Mouse (Mus musculus) forebrain, embryonic 14.5 days (tissue): ENCODE results near the gene Tfeb. TPM values are rescaled to one million over a fixed set of nuclear protein-coding genes. Genes with fewer than 3 reads are reported as not detected.

Experiments
- ATAC-seq: fragments of 200-750 bp; cut with Nextera tagmentation; 2 replicates; pipeline ENCODE4 v1.8.0; 2017; ENCODE audit warnings: mild to moderate bottlenecking, moderate library complexity
- DNase-seq: peaks from one replicate; pipeline ENCODE4 v3.0.0-alpha.2; 2015; ENCODE audit warnings: low spot score
- H3K27ac ChIP-seq: fragments of 300-500 bp; sonication (generic); 2 replicates; pipeline ENCODE4 v1.5.1; 2014; ENCODE audit warnings: low read depth, mild to moderate bottlenecking, control low read depth, low read length, moderate library complexity
- H3K27me3 ChIP-seq: fragments of 300-500 bp; sonication (generic); replicated peaks from 2 replicates; pipeline ENCODE4 v1.6.1; 2014; ENCODE audit warnings: low read length, control low read depth, mixed read lengths; ENCODE audit not compliant: control insufficient read depth, insufficient read depth
- H3K36me3 ChIP-seq: fragments of 300-500 bp; sonication (generic); 2 replicates; pipeline ENCODE4 v1.6.1; 2014; ENCODE audit warnings: low read length, control low read depth; ENCODE audit not compliant: control insufficient read depth, insufficient read depth
- H3K4me1 ChIP-seq: fragments of 300-500 bp; sonication (generic); 2 replicates; pipeline ENCODE4 v1.6.1; 2014; ENCODE audit warnings: antibody characterized with exemption, low read length, control low read depth; ENCODE audit not compliant: control insufficient read depth, insufficient read depth
- H3K4me2 ChIP-seq: fragments of 300-500 bp; sonication (generic); 2 replicates; pipeline ENCODE4 v1.6.1; 2014; ENCODE audit warnings: mild to moderate bottlenecking, control low read depth, low read length
- H3K4me3 ChIP-seq: fragments of 300-500 bp; sonication (generic); 2 replicates; pipeline ENCODE4 v1.5.1; 2014; ENCODE audit warnings: low read depth, low read length, control low read depth
- H3K9ac ChIP-seq: fragments of 300-500 bp; sonication (generic); 2 replicates; pipeline ENCODE4 v1.6.1; 2014; ENCODE audit warnings: mild to moderate bottlenecking, low read length, control low read depth, moderate library complexity
- H3K9me3 ChIP-seq: fragments of 300-500 bp; sonication (generic); replicated peaks from 2 replicates; pipeline ENCODE4 v1.6.1; 2016; ENCODE audit warnings: low read length, control low read depth, mixed read lengths; ENCODE audit not compliant: control insufficient read depth
- WGBS: fragments of 180-500 bp; shearing (Covaris S2); extraction: QIAGEN DNeasy Blood & Tissue Kit; methylation state at CpG from one replicate; pipeline ENCODE4 v1.1.7; 2014; 5-methylcytosine and 5-hydroxymethylcytosine counted together
- polyA plus RNA-seq: library from polyadenylated mRNA; unstranded; fragments of >200 nt; fragmentation: Nextera tagmentation; extraction: Ambion mirVana; gene quantifications from 2 replicates; pipeline ENCODE4 v1.2.1, GENCODE M21; 2014

The Tfeb gene
- polyA plus RNA-seq, 1 experiment from 2014 or later: 2.4 TPM

DNA sequence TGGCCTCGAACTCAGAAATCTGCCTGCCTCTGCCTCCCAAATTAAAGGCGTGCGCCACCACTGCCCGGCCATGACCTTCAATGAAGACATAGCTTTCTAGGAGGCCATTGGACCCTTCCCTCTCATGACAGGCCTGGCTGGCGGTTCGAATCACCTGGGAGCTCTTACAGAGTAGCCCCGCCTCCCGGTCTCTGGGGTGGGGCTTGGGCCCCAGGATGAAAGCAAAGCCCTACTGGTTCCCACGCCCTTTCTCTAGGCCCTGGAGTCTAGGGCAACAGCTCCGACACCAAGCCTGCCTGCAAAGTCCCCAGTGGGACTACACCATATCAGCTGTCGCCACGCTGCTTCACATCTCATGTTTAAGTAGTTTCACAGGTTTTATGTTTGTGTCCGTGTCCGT lies 7.3 kb downstream of the Tfeb start:
- ATAC-seq (no peak), DNase-seq (no peak)
- Histone ChIP-seq H3K9me3 (0 out of 2 replicates have a peak, but pooled peaks cover 2% of the 10 kb centered on the region), H3K36me3 (no peaks in the 10 kb centered on the region), H3K4me3 (no peak overlapping the region), H3K4me2 (no peak overlapping the region), H3K4me1 (no peaks in the 10 kb centered on the region), H3K27me3 (peaks cover 6% of the 10 kb centered on the region; the same call in 1 of the 2 replicates), H3K27ac (no peak overlapping the region), H3K9ac (no peak overlapping the region)
- WGBS: 95% methylated on average over 14 of the region's 14 CpGs

DNA sequence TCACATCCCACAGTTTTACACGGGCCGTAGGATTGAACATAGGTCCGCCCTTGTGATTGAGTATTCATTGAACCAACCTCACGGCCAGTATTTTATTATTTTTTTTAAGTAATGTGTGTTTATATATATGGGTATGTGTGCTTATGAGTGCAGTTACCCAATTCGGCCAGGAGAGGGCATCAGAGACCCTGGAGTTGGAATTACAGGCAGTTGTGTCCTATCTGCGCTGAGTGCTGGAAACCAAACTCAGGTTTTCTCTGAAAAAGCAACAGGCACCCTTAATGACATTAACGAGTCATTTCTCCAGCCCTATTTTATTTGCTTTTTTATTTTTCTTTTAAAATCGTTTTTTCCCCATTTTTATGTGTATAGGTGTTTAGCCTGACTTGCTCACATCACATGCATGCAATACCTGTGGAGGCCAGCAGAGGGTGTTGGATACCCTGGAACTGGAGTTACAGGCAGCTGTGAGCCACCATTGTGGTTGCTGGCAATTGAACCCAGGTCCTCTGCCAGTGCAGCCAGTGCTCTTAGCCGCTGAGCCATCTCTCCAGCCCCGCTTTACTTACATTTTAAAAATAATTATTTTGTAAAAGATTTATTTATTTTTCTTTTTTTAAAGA lies 8.0 kb downstream of the Tfeb start:
- WGBS: 87% methylated on average over 10 of the region's 10 CpGs
- no peak for ATAC-seq

GRCm38 (mm10) chr17:47748791-47749553 lies 12.1 kb downstream of the Tfeb start:
- DNase-seq: no peak
- no peak overlapping the region for H3K27ac ChIP-seq
- H3K27me3 ChIP-seq: no peaks in the 10 kb centered on the region
- no peak for ATAC-seq
- H3K4me2 ChIP-seq: no peak overlapping the region
- H3K9me3 ChIP-seq: 0 out of 2 replicates have a peak, but pooled peaks cover 2% of the 10 kb centered on the region
- H3K9ac ChIP-seq: no peak overlapping the region
- H3K4me1 ChIP-seq: no peaks in the 10 kb centered on the region
- H3K36me3 ChIP-seq: no peaks in the 10 kb centered on the region
- WGBS: 72% methylated on average over 14 of the region's 14 CpGs
- no peak overlapping the region for H3K4me3 ChIP-seq

More for the DNA sequence above, 8.0 kb downstream of the Tfeb start:
- H3K36me3 ChIP-seq: no peaks in the 10 kb centered on the region
- H3K9ac ChIP-seq: no peak overlapping the region
- H3K9me3 ChIP-seq: 0 out of 2 replicates have a peak, but pooled peaks cover 2% of the 10 kb centered on the region
- H3K4me1 ChIP-seq: no peaks in the 10 kb centered on the region
- H3K4me2 ChIP-seq: no peak overlapping the region
- no peak for DNase-seq
- H3K4me3 ChIP-seq: no peak overlapping the region
- H3K27me3 ChIP-seq: no peaks in the 10 kb centered on the region
- H3K27ac ChIP-seq: no peak overlapping the region

DNA sequence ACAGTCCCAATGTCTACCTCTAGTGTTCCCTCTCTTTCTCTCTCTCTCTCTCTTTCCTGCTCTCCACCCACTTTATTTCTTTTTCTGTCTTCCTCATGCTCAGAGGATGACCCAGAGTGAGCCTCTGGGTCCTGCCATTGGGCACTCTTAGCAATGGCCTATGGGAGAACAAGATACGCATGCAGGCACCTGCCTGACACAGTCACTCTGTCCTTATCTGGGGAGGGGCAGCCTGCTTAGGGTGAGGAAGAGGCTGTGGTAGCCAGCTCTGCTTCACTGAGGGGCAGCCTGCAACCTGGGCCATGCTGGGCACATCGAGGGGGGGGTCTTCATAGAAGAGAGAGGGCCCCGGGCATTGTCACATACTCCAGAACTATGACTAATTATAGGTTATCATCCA lies 12.8 kb downstream of the Tfeb start:
- Histone ChIP-seq H3K9me3 (0 out of 2 replicates have a peak, but pooled peaks cover under 1% of the 10 kb centered on the region), H3K9ac (no peak overlapping the region), H3K4me1 (no peaks in the 10 kb centered on the region), H3K4me2 (no peak overlapping the region), H3K27ac (no peak overlapping the region), H3K27me3 (no peaks in the 10 kb centered on the region), H3K36me3 (no peaks in the 10 kb centered on the region), H3K4me3 (no peak overlapping the region)
- WGBS: 77% methylated on average over 3 of the region's 3 CpGs
- no peak for ATAC-seq
- no peak for DNase-seq

DNA sequence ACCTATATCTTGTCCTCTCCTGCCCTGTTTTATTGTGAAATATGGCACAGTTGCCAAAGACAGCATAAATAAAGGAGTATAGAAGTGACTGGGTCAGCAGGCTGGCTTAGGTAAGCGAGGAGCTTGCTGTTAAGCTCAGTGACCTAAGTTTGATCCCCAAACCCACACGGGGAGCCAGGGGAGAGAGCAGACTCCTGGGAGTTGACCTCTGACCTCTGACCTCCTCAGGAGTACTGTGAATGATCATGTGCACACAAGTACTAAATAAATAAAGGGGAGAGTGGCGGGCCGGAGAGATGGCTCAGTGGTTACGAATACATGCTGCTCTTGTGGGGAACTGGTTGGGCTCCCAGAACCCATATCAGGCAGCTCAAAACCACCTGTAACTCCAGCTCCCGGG lies 13.3 kb downstream of the Tfeb start:
- WGBS: 65% methylated on average over 6 of the region's 6 CpGs
- no peak overlapping the region for H3K9ac ChIP-seq
- H3K27me3 ChIP-seq: no peaks in the 10 kb centered on the region
- no peak for DNase-seq
- H3K9me3 ChIP-seq: no peaks in the 10 kb centered on the region
- no peaks in the 10 kb centered on the region for H3K4me1 ChIP-seq
- no peak overlapping the region for H3K4me3 ChIP-seq
- H3K4me2 ChIP-seq: no peak overlapping the region
- no peak for ATAC-seq
- H3K27ac ChIP-seq: no peak overlapping the region
- no peaks in the 10 kb centered on the region for H3K36me3 ChIP-seq

DNA sequence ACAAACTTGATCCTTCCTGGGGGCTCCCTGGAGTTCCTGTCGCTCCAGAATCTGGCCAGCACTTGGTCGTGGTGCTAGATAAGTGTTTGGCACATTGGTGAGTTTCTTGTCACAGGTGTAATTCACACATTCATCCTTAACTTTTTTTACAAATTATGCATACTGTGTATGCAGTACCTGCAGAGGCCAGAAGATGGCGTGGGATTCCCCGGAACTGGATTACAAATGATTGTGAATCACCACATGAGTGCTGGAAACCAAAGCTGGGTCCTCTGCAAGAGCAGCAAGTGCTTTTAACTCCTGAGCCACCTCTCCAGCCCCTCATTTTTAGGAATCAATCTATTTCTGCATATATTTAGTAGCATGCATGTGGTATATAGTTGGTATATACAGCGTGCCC lies 15.0 kb downstream of the Tfeb start:
- ATAC-seq: no peak
- H3K4me2 ChIP-seq: no peak overlapping the region
- H3K27ac ChIP-seq: no peak overlapping the region
- H3K9me3 ChIP-seq: no peaks in the 10 kb centered on the region
- no peak for DNase-seq
- no peak overlapping the region for H3K9ac ChIP-seq
- no peak overlapping the region for H3K4me3 ChIP-seq
- 77% methylated on average over 5 of the region's 5 CpGs for WGBS
- H3K36me3 ChIP-seq: no peaks in the 10 kb centered on the region
- no peaks in the 10 kb centered on the region for H3K27me3 ChIP-seq
- H3K4me1 ChIP-seq: no peaks in the 10 kb centered on the region

DNA sequence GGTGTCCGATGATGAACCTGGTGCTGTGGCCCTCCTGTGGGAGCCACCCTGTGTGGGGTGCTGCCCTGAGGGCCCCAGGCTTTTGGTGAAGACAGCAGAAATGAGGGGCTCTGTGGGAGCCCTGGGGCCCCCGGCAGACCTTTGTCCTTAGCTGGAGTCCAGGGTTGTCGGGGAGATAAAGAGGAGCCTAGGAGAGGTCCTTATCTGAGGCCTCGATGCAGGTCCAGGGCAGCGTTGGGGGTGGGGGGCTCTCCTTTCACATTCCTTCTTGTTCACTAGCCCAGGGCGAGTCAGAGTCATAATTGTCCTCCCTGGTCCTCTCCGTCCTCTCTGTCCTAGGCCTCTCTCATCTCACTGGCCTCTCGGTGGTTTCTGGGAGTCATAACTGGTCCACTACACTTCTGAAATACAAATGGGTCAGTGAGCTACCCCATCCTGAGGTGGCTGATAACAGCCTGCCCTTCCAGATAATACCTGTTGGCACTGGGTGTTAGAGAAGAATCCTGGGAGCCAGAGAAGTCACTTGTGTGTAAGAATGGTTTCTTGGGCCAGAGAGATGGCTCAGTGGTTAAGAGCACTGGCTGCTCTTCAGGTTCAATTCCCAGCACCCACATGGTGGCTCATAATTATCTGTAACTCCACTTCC lies 16.4 kb downstream of the Tfeb start:
- no peak overlapping the region for H3K4me2 ChIP-seq
- ATAC-seq (no peak), DNase-seq (no peak)
- H3K4me3 ChIP-seq: no peak overlapping the region
- no peaks in the 10 kb centered on the region for H3K4me1 ChIP-seq
- H3K9me3 ChIP-seq: no peaks in the 10 kb centered on the region
- H3K9ac ChIP-seq: no peak overlapping the region
- no peaks in the 10 kb centered on the region for H3K27me3 ChIP-seq
- 93% methylated on average over 8 of the region's 8 CpGs for WGBS
- H3K36me3 ChIP-seq: no peaks in the 10 kb centered on the region
- H3K27ac ChIP-seq: no peak overlapping the region

GRCm38 (mm10) chr17:47754246-47754645 lies 17.4 kb downstream of the Tfeb start:
- Histone ChIP-seq H3K9ac (no peak overlapping the region), H3K27ac (no peak overlapping the region), H3K27me3 (no peaks in the 10 kb centered on the region), H3K4me3 (no peak overlapping the region), H3K4me1 (no peaks in the 10 kb centered on the region), H3K4me2 (no peak overlapping the region), H3K36me3 (no peaks in the 10 kb centered on the region), H3K9me3 (no peaks in the 10 kb centered on the region)
- WGBS: 85% methylated on average over 11 of the region's 13 CpGs
- ATAC-seq (no peak), DNase-seq (no peak)

DNA sequence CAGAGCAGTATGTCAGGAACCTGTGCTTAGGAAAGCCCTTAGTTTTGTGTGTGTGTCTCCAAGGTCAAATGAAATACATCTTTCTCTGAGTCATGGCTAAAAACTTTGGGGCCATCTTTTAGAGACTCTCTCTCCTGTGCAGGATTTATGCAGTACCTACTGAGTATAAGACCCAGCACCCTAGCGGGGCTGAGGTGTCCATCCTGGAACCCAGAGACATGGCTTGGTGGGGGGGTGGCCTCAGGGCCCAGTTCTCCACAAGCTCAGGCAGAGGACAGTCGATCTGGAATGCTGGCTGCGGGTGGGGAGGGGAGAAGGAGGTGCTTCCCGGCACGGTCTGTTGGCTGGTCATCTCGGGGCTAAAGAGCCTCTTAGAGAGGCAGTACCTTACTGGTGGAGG lies 19.5 kb downstream of the Tfeb start:
- Histone ChIP-seq H3K9ac (no peak overlapping the region), H3K27me3 (no peaks in the 10 kb centered on the region), H3K36me3 (no peaks in the 10 kb centered on the region), H3K27ac (no peak overlapping the region), H3K9me3 (no peaks in the 10 kb centered on the region), H3K4me2 (no peak overlapping the region), H3K4me1 (no peaks in the 10 kb centered on the region), H3K4me3 (no peak overlapping the region)
- no peak for DNase-seq
- no peak for ATAC-seq
- 47% methylated on average over 6 of the region's 6 CpGs for WGBS
